Mouse (Mus musculus) spleen, adult 18-20 months (tissue): ENCODE measurements around the gene Olfr1036.
"Not testable (repeated sequence)": the region's sequence is repeated elsewhere in the genome, so short reads cannot be mapped to it uniquely, and the experiment has no call there.

Experiments used
- DNase-seq, 2 experiments: peaks; one replicate each; pipeline ENCODE4 v3.0.0; 2022; ENCODE audit warnings: mixed read lengths in 2 of 2

The Olfr1036 gene

DNA sequence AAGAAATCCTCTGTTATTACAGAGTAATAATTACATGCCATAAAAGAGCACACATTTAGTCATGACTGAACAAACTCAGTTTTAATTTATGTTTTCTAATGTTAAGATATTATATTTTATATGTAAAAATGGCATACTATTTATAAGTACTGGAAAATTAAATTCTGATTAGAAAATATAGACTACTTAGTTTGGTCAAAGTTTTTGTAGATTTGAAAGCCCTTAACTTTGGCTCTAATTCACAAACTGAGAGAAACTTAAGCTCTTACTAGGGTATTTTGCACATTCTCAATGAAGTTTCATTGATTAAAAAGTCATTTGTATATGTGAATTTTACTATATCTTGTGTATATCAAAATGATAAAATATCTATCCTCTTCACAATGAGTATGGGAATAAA is at the start of gene Olfr1036:
TSS of gene Olfr1036 (plus strand) at position 301 of the 400 bp plus-strand sequence.
- not testable (repeated sequence) for DNase-seq

DNA sequence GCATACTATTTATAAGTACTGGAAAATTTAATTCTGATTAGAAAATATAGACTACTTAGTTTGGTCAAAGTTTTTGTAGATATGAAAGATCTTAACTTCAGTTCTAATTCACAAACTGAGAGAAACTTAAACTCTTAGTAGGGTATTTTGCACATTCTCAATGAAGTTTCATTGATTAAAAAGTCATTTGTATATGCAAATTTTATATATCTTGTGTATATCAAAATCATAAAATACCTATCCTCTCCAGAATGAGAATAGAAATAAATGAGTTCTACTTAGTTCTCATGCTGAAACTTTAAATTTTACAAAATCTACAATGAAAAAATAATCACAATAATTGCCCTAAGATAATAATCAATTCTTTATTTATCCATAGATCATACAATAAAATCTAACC is 28.2 kb upstream of the Olfr1036 start, which contains the start of gene Olfr1034:
TSS of gene Olfr1034 (plus strand) at position 301 of the 400 bp plus-strand sequence.
- DNase-seq: no peak

DNA sequence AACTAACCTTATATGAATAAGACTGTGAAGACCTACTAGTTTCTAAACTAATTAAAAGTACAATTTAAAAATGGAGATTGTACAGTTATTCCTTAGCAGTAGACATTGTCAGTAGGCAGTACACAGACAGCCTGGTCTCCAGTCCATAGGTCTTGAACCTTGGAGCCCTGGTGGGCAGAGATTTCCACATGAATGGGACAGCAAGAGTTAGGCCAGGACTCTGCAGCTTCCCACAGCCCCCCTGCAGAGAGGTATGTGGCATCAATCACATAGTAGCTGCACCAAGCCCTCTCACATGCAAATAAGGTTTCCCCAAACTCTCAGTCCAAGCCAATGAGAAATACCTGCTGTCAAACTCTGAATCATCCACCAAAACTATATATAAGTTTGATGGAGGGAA is 23.0 kb upstream of the Olfr1036 start:
- DNase-seq: not testable (repeated sequence)

DNA sequence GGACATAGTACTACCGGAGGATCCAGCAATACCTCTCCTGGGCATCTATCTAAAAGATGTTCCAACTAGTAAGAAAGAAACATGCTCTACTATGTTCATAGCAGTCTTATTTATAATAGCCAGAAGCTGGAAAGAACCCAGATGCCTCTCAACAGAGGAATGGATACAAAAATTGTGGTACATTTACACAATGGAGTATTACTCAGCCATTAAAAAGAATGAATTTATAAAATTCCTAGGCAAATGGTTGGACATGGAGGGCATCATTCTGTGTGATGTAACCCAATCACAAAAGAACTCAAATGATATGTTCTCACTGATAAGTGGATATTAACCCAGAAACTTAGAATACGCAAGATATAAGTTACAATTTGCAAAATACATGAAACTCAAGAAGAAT is 10.0 kb upstream of the Olfr1036 start:
- not testable (repeated sequence) for DNase-seq

DNA sequence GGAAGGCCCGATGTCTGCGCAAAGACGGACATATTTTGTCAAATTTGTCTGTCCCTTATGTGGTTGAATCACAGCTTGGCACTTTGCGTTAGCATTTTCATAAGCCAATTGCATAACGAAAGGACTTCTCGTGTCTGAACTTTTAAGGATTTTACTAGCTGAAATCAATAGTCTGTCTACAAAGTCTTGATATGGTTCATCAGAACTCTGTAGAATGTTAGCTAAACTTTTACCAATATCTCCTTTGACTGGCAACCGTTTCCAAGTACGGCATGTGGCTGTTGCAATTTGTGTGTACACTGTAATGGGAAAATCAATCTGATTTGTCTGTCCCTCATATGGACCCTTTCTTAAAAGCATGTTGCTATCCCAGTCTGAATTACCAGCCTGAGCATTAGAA is 3.6 kb upstream of the Olfr1036 start:
- DNase-seq: no peak

DNA sequence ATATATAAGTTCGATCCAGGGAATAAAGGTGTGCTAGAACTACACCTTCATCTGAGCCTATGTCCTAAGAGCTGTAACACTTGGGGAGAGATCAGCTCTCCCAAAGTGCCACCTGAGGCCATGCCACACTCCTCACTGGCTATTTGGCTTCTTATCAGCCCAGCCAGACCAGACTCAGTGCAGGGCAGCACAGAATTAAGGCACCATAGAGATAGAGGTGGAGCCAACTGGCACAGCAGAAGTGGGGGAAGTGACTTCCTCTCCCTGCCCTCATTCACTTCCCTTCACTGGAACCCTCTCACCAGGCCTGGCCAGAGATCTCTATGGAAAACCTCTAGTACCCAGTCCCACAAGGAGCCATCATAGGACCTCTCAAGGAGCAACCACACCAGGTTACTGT is 6.7 kb downstream of the Olfr1036 start:
- DNase-seq: not testable (repeated sequence)

DNA sequence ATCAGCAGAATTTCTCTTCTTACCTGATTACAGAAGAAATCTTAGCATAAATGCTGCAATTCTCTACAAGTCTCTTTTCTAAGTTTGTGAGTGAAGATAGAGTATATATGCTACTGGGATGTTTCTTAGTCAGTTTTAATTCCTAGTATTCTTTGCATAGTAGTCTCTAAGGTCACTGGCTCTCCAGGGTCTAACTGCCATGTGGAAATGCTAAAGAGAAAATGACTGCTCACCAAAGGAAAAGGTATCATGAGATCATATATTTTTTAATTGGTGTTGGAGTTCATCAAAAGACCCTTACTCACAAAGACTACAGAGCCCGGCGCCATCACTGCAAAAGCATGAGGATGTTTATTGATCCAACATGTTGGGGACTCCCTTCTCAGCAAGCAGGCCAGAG is 13.5 kb downstream of the Olfr1036 start, which contains the start of gene Olfr1037:
TSS of gene Olfr1037 (minus strand) at position 101 of the 400 bp plus-strand sequence.
- DNase-seq: no peak
